Comparison of ENCODE assay signal across 8 mouse cellular contexts in genomic region chr9:100581543-100582492, GRCm38 (mm10). TPM values are rescaled to one million over a fixed set of nuclear protein-coding genes. Genes with fewer than 3 reads are reported as not detected.
DNase-seq lines count a peak whose midpoint lies in the region; ATAC-seq and TF ChIP-seq lines count a peak whose summit lies in the region.

No protein-coding gene starts in this region.

- 17% methylated on average over 13 of the region's 13 CpGs for WGBS in forebrain, embryonic 14.5 days
- 49% methylated on average over 13 of the region's 13 CpGs for WGBS in intestine, embryonic 15.5 days
- WGBS in lung, postnatal 0 days = 45% methylated on average over 13 of the region's 13 CpGs

- peak; percentile 42 for DNase-seq in ovary, postnatal 36 days (ENCODE audit: low spot score)
- no peak for DNase-seq in ovary, postnatal 10 days (ENCODE audit: low spot score)
- DNase-seq in forebrain, embryonic 14.5 days (ENCODE audit: low spot score) = peak; percentile 78
- DNase-seq in lung, postnatal 0 days (ENCODE audit: low spot score) = peak; percentile 17
- DNase-seq in ovary, adult 18-20 months (ENCODE audit: low spot score) = no peak
- DNase-seq in spleen, postnatal 4 days (ENCODE audit: low spot score in 2 of 2) = no peak
- no peak for DNase-seq in left cerebral cortex, postnatal 36 days (ENCODE audit: low spot score in 2 of 2)

- H3K36me3 ChIP-seq in forebrain, embryonic 14.5 days (ENCODE audit: control insufficient read depth, insufficient read depth, low read length) = no peaks in the 10 kb centered on the region
- no peaks in the 10 kb centered on the region for H3K36me3 ChIP-seq in intestine, embryonic 15.5 days
- no peaks in the 10 kb centered on the region for H3K36me3 ChIP-seq in lung, postnatal 0 days (ENCODE audit: insufficient read depth, low read length)

- H3K4me1 ChIP-seq in forebrain, embryonic 14.5 days (ENCODE audit: control insufficient read depth, insufficient read depth, low read length) = peaks cover 11% of the 10 kb centered on the region
- H3K4me1 ChIP-seq in intestine, embryonic 15.5 days (replicated peaks) = peaks cover 17% of the 10 kb centered on the region; the same call in 1 of the 2 replicates
- H3K4me1 ChIP-seq in lung, postnatal 0 days (ENCODE audit: insufficient read depth, low read depth, low read length) = no peaks in the 10 kb centered on the region; the same call in 1 of the 2 replicates

- no peak for TF ChIP-seq EP300 in lung, postnatal 0 days (IDR thresholded peaks at IDR 0.05)

- no peak for TF ChIP-seq CTCF in lung, postnatal 0 days (IDR thresholded peaks at IDR 0.05)

- no peaks in the 10 kb centered on the region for H3K9me3 ChIP-seq in forebrain, embryonic 14.5 days (replicated peaks; ENCODE audit: control insufficient read depth, low read length)
- no peaks in the 10 kb centered on the region for H3K9me3 ChIP-seq in intestine, embryonic 15.5 days
- H3K9me3 ChIP-seq in lung, postnatal 0 days (ENCODE audit: low read length) = no peaks in the 10 kb centered on the region

- H3K27ac ChIP-seq in forebrain, embryonic 14.5 days (ENCODE audit: low read depth, low read length) = peak overlapping the region; percentile 46; the same call in 1 of the 2 replicates
- H3K27ac ChIP-seq in intestine, embryonic 15.5 days = peak overlapping the region; percentile 15; the same call in 1 of the 2 replicates
- H3K27ac ChIP-seq in lung, postnatal 0 days (ENCODE audit: low read length) = peak overlapping the region; percentile 44; the same call in 1 of the 2 replicates

- H3K4me2 ChIP-seq in forebrain, embryonic 14.5 days (ENCODE audit: low read length) = no peak overlapping the region
- H3K4me2 ChIP-seq in intestine, embryonic 15.5 days (replicated peaks) = no peak overlapping the region
- H3K4me2 ChIP-seq in lung, postnatal 0 days (replicated peaks; ENCODE audit: low read depth, low read length) = no peak overlapping the region

- no peaks in the 10 kb centered on the region for H3K27me3 ChIP-seq in forebrain, embryonic 14.5 days (replicated peaks; ENCODE audit: control insufficient read depth, insufficient read depth, low read length)
- no peaks in the 10 kb centered on the region for H3K27me3 ChIP-seq in intestine, embryonic 15.5 days (replicated peaks)
- H3K27me3 ChIP-seq in lung, postnatal 0 days (replicated peaks; ENCODE audit: insufficient read depth, low read length) = no peaks in the 10 kb centered on the region

- no peak overlapping the region for H3K9ac ChIP-seq in forebrain, embryonic 14.5 days (ENCODE audit: low read length)
- H3K9ac ChIP-seq in intestine, embryonic 15.5 days = no peak overlapping the region
- H3K9ac ChIP-seq in lung, postnatal 0 days (replicated peaks; ENCODE audit: low read depth) = no peak overlapping the region

- ATAC-seq in forebrain, embryonic 14.5 days = peak; percentile 82
- peak; percentile 71 for ATAC-seq in intestine, embryonic 15.5 days
- ATAC-seq in lung, postnatal 0 days = no peak

- intact Hi-C loops in left cerebral cortex, postnatal 36 days (cut with DNase I) = no loop called here

- H3K4me3 ChIP-seq in forebrain, embryonic 14.5 days (ENCODE audit: low read depth, low read length) = no peak overlapping the region
- H3K4me3 ChIP-seq in intestine, embryonic 15.5 days (replicated peaks) = no peak overlapping the region
- H3K4me3 ChIP-seq in lung, postnatal 0 days (ENCODE audit: low read depth, low read length) = no peak overlapping the region

RNA-seq across cellular contexts. Expression of gene Slc35g2, which starts 10.9 kb away (rescaled TPM):
- 8.6 and 9.5 TPM in 2 replicates for polyA plus RNA-seq in forebrain, embryonic 14.5 days (2014; fragmentation: Nextera tagmentation; extraction: Ambion mirVana)
- 3.8 and 4.8 TPM in 2 replicates for polyA plus RNA-seq in intestine, embryonic 15.5 days (2015; fragmentation: Nextera tagmentation; extraction: Ambion mirVana)
- polyA plus RNA-seq in lung, postnatal 0 days (2015; fragmentation: Nextera tagmentation; extraction: Ambion mirVana) = 16.1 and 16.7 TPM in 2 replicates
- 10 to 100 TPM; 18.7 to 19.2 TPM for total RNA-seq in left cerebral cortex, postnatal 36 days (2021)

RNA-seq across cellular contexts. Expression of gene Stag1, which starts 15.8 kb away (rescaled TPM):
- polyA plus RNA-seq in forebrain, embryonic 14.5 days (2014; fragmentation: Nextera tagmentation; extraction: Ambion mirVana) = 36.4 and 50.7 TPM in 2 replicates
- polyA plus RNA-seq in intestine, embryonic 15.5 days (2015; fragmentation: Nextera tagmentation; extraction: Ambion mirVana) = 33.2 and 37.3 TPM in 2 replicates
- 38.1 and 40.1 TPM in 2 replicates for polyA plus RNA-seq in lung, postnatal 0 days (2015; fragmentation: Nextera tagmentation; extraction: Ambion mirVana)
- 10 to 100 TPM; 48.3 to 61.0 TPM for total RNA-seq in left cerebral cortex, postnatal 36 days (2021)

RNA-seq across cellular contexts. Expression of gene Nck1, which starts 35.9 kb away (rescaled TPM):
- polyA plus RNA-seq in forebrain, embryonic 14.5 days (2014; fragmentation: Nextera tagmentation; extraction: Ambion mirVana) = 52.2 and 54.6 TPM in 2 replicates
- 52.9 and 62.8 TPM in 2 replicates for polyA plus RNA-seq in intestine, embryonic 15.5 days (2015; fragmentation: Nextera tagmentation; extraction: Ambion mirVana)
- polyA plus RNA-seq in lung, postnatal 0 days (2015; fragmentation: Nextera tagmentation; extraction: Ambion mirVana) = 77.9 and 87.8 TPM in 2 replicates
- total RNA-seq in left cerebral cortex, postnatal 36 days (2021) = 10 to 100 TPM; 31.1 to 35.0 TPM

Comparison
In these comparisons a context has a peak if more than half of its experiments do, and no peak if none do; other contexts are left out.
1. DNase-seq: peak in ovary, postnatal 36 days (single experiment), forebrain, embryonic 14.5 days (single experiment) and lung, postnatal 0 days (single experiment); none in ovary, postnatal 10 days (single experiment), ovary, adult 18-20 months (single experiment), spleen, postnatal 4 days (0 of 2) and left cerebral cortex, postnatal 36 days (0 of 2).
2. Peak in every context shown above with its lines, with median percentiles within 50 percentile points of each other: H3K27ac ChIP-seq.